Mouse (Mus musculus): ENCODE measurements around the gene F11. TPM values are rescaled to one million over a fixed set of nuclear protein-coding genes. Genes with fewer than 3 reads are reported as not detected.

F11 gene
- total and polyA plus RNA-seq, 3 experiments: not detected

GRCm38 (mm10) chr8:45255040-45255439 lies 6.8 kb downstream of the F11 start:
- ATAC-seq (ENCODE audit: extremely low read depth, insufficient number of reproducible peaks, low FRiP score, poor library complexity, severe bottlenecking) (no peak), DNase-seq (ENCODE audit: low spot score) (no peak)
- TF ChIP-seq CTCF (IDR thresholded peaks at IDR 0.05; ENCODE audit: low read depth, low read length) (no peak), GATA1 (IDR thresholded peaks at IDR 0.05; ENCODE audit: borderline replicate concordance, low read length) (no peak), GATA2 (IDR thresholded peaks at IDR 0.05; ENCODE audit: borderline replicate concordance, low read depth, low read length) (no peak), TAL1 (conservative IDR thresholded peaks at IDR 0.05; ENCODE audit: low read depth, low read length) (no peak), POLR2AphosphoS5 (IDR thresholded peaks at IDR 0.05; ENCODE audit: insufficient replicate concordance, low read depth, low read length) (no peak)

GRCm38 (mm10) chr8:45254194-45254842 lies 7.5 kb downstream of the F11 start:
- TF ChIP-seq TAL1 (conservative IDR thresholded peaks at IDR 0.05; ENCODE audit: low read depth, low read length) (no peak), CTCF (IDR thresholded peaks at IDR 0.05; ENCODE audit: low read depth, low read length) (no peak), GATA2 (IDR thresholded peaks at IDR 0.05; ENCODE audit: borderline replicate concordance, low read depth, low read length) (no peak), POLR2AphosphoS5 (IDR thresholded peaks at IDR 0.05; ENCODE audit: insufficient replicate concordance, low read depth, low read length) (no peak), GATA1 (IDR thresholded peaks at IDR 0.05; ENCODE audit: borderline replicate concordance, low read length) (no peak)
- H3K36me3 ChIP-seq (replicated peaks): no peaks in the 10 kb centered on the region
- H3K9me3 ChIP-seq (replicated peaks): peaks cover 24% of the 10 kb centered on the region
- H3K4me1 ChIP-seq (ENCODE audit: insufficient read depth, low read depth, low read length): no peaks in the 10 kb centered on the region
- DNase-seq (ENCODE audit: low spot score) (no peak), ATAC-seq (ENCODE audit: extremely low read depth, insufficient number of reproducible peaks, low FRiP score, poor library complexity, severe bottlenecking) (no peak)
- no peaks in the 10 kb centered on the region for H3K27me3 ChIP-seq (ENCODE audit: insufficient read depth, low read length)
- no peak overlapping the region for H3K4me3 ChIP-seq (ENCODE audit: low read depth, low read length)

More at GRCm38 (mm10) chr8:45255040-45255439, 6.8 kb downstream of the F11 start:
- no peaks in the 10 kb centered on the region for H3K27me3 ChIP-seq (ENCODE audit: insufficient read depth, low read length)
- H3K4me3 ChIP-seq (ENCODE audit: low read depth, low read length): no peak overlapping the region
- H3K9me3 ChIP-seq (replicated peaks): peaks cover 22% of the 10 kb centered on the region
- H3K4me1 ChIP-seq (ENCODE audit: insufficient read depth, low read depth, low read length): no peaks in the 10 kb centered on the region
- H3K36me3 ChIP-seq (replicated peaks): no peaks in the 10 kb centered on the region

GRCm38 (mm10) chr8:45253586-45253985 lies 8.2 kb downstream of the F11 start:
- Histone ChIP-seq H3K27me3 (ENCODE audit: insufficient read depth, low read length) (no peaks in the 10 kb centered on the region), H3K4me1 (ENCODE audit: insufficient read depth, low read depth, low read length) (no peaks in the 10 kb centered on the region), H3K36me3 (replicated peaks) (no peaks in the 10 kb centered on the region), H3K9me3 (replicated peaks) (peaks cover 30% of the 10 kb centered on the region), H3K4me3 (ENCODE audit: low read depth, low read length) (no peak overlapping the region)
- TF ChIP-seq GATA2 (IDR thresholded peaks at IDR 0.05; ENCODE audit: borderline replicate concordance, low read depth, low read length) (no peak), CTCF (IDR thresholded peaks at IDR 0.05; ENCODE audit: low read depth, low read length) (no peak), GATA1 (IDR thresholded peaks at IDR 0.05; ENCODE audit: borderline replicate concordance, low read length) (no peak), TAL1 (conservative IDR thresholded peaks at IDR 0.05; ENCODE audit: low read depth, low read length) (no peak), POLR2AphosphoS5 (IDR thresholded peaks at IDR 0.05; ENCODE audit: insufficient replicate concordance, low read depth, low read length) (no peak)
- no peak for DNase-seq (ENCODE audit: low spot score)
- ATAC-seq (ENCODE audit: extremely low read depth, insufficient number of reproducible peaks, low FRiP score, poor library complexity, severe bottlenecking): no peak

- no peaks in the 10 kb centered on the region for H3K4me1 ChIP-seq (ENCODE audit: insufficient read depth, low read depth, low read length)
- H3K36me3 ChIP-seq (replicated peaks): no peaks in the 10 kb centered on the region
- peaks cover 32% of the 10 kb centered on the region for H3K9me3 ChIP-seq (replicated peaks)
- no peak for ATAC-seq (ENCODE audit: extremely low read depth, insufficient number of reproducible peaks, low FRiP score, poor library complexity, severe bottlenecking)
- DNase-seq (ENCODE audit: low spot score): no peak
- H3K27me3 ChIP-seq (ENCODE audit: insufficient read depth, low read length): no peaks in the 10 kb centered on the region
- no peak overlapping the region for H3K4me3 ChIP-seq (ENCODE audit: low read depth, low read length)
- TF ChIP-seq GATA1 (IDR thresholded peaks at IDR 0.05; ENCODE audit: borderline replicate concordance, low read length) (no peak), POLR2AphosphoS5 (IDR thresholded peaks at IDR 0.05; ENCODE audit: insufficient replicate concordance, low read depth, low read length) (no peak), TAL1 (conservative IDR thresholded peaks at IDR 0.05; ENCODE audit: low read depth, low read length) (no peak), CTCF (IDR thresholded peaks at IDR 0.05; ENCODE audit: low read depth, low read length) (no peak), GATA2 (IDR thresholded peaks at IDR 0.05; ENCODE audit: borderline replicate concordance, low read depth, low read length) (no peak)
Observed at GRCm38 (mm10) chr8:45253111-45253510, 8.7 kb downstream of the F11 start.

GRCm38 (mm10) chr8:45246307-45246706 lies 15.5 kb downstream of the F11 start:
- DNase-seq (ENCODE audit: low spot score): no peak
- H3K4me3 ChIP-seq (ENCODE audit: low read depth, low read length): no peak overlapping the region
- no peaks in the 10 kb centered on the region for H3K4me1 ChIP-seq (ENCODE audit: insufficient read depth, low read depth, low read length)
- H3K36me3 ChIP-seq (replicated peaks): no peaks in the 10 kb centered on the region
- H3K27me3 ChIP-seq (ENCODE audit: insufficient read depth, low read length): no peaks in the 10 kb centered on the region
- TF ChIP-seq TAL1 (conservative IDR thresholded peaks at IDR 0.05; ENCODE audit: low read depth, low read length): no peak
- TF ChIP-seq GATA2 (IDR thresholded peaks at IDR 0.05; ENCODE audit: borderline replicate concordance, low read depth, low read length): no peak
- no peak for TF ChIP-seq POLR2AphosphoS5 (IDR thresholded peaks at IDR 0.05; ENCODE audit: insufficient replicate concordance, low read depth, low read length)
- no peak for TF ChIP-seq GATA1 (IDR thresholded peaks at IDR 0.05; ENCODE audit: borderline replicate concordance, low read length)
- no peak for TF ChIP-seq CTCF (IDR thresholded peaks at IDR 0.05; ENCODE audit: low read depth, low read length)
- peaks cover 33% of the 10 kb centered on the region for H3K9me3 ChIP-seq (replicated peaks)
- no peak for ATAC-seq (ENCODE audit: extremely low read depth, insufficient number of reproducible peaks, low FRiP score, poor library complexity, severe bottlenecking)

- H3K9me3 ChIP-seq (replicated peaks): peaks cover 46% of the 10 kb centered on the region
- no peak for ATAC-seq (ENCODE audit: extremely low read depth, insufficient number of reproducible peaks, low FRiP score, poor library complexity, severe bottlenecking)
- no peaks in the 10 kb centered on the region for H3K36me3 ChIP-seq (replicated peaks)
- no peaks in the 10 kb centered on the region for H3K4me1 ChIP-seq (ENCODE audit: insufficient read depth, low read depth, low read length)
- no peak for TF ChIP-seq POLR2AphosphoS5 (IDR thresholded peaks at IDR 0.05; ENCODE audit: insufficient replicate concordance, low read depth, low read length)
- no peak for TF ChIP-seq GATA2 (IDR thresholded peaks at IDR 0.05; ENCODE audit: borderline replicate concordance, low read depth, low read length)
- TF ChIP-seq GATA1 (IDR thresholded peaks at IDR 0.05; ENCODE audit: borderline replicate concordance, low read length): no peak
- TF ChIP-seq CTCF (IDR thresholded peaks at IDR 0.05; ENCODE audit: low read depth, low read length): no peak
- no peak for TF ChIP-seq TAL1 (conservative IDR thresholded peaks at IDR 0.05; ENCODE audit: low read depth, low read length)
- H3K27me3 ChIP-seq (ENCODE audit: insufficient read depth, low read length): no peaks in the 10 kb centered on the region
- DNase-seq (ENCODE audit: low spot score): no peak
- no peak overlapping the region for H3K4me3 ChIP-seq (ENCODE audit: low read depth, low read length)
Observed at GRCm38 (mm10) chr8:45239363-45239762, 22.5 kb downstream of the F11 start.
